Mouse (Mus musculus): Measurements from ENCODE around the gene Cfap20.
"Not testable (repeated sequence)": the region's sequence is repeated elsewhere in the genome, so short reads cannot be mapped to it uniquely, and the experiment has no call there.

The Cfap20 gene

DNA sequence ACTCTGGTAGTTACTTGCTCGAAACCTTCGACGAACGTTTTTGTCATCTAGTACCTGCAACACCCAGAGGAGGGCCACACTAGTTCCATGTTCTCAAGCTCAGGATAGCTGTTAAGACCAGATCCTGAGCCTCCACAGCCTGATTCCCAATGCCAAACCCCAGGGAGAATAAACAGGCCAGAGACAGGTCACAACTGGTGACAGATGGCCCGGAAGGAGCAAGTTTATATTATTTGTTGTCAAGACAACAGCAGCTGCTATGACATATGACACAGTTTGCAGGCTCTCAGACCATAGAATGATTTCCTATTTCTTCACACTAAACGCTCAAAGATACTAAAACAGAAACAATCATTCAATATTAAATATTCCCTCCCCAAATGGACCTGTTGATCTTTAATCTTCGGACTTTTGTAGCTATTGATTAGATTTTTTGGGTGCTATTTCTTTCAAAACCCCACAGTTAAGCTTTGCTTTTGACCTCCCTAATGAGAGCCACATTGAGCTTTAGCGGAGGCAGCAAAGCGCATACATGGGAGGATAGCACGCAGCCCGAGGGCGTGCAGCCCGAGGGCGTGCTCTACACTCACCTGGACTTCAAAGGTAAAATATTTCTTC is 12.4 kb downstream of the Cfap20 start:
- no peak for DNase-seq (ENCODE audit: low read depth)

DNA sequence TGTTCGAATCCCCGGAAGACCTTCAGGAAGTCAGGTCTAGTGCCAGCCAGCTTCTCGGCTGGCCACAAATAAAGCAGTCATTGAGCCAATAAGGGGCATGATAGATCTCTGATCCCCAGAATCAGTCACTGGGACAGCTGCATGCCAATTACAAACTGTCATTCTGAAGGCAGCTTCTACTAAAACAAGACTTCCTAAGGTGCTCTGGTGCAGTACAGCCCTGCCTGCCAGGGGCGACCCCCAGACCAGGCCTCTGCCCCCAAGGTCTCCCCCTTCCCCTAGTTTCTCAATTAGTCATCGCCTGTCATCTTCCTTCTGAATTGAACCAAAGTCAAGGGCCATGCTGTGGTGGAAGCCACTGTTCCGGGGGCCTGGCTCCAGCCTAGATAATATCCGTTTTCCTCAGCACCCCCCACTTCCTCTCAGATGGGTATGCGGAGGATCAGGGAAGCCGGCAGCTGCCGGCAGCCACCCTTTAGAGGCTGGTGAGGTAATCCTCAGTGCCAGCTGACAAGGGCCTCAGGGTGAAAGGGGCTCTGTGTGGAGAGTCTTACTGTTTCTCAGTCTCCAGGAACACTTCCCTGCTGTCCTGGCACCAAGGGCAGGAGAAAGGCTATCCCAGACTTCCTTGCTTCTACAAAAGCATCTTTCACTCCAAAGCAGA is 23.2 kb downstream of the Cfap20 start:
- no peak for DNase-seq (ENCODE audit: low read depth)

DNA sequence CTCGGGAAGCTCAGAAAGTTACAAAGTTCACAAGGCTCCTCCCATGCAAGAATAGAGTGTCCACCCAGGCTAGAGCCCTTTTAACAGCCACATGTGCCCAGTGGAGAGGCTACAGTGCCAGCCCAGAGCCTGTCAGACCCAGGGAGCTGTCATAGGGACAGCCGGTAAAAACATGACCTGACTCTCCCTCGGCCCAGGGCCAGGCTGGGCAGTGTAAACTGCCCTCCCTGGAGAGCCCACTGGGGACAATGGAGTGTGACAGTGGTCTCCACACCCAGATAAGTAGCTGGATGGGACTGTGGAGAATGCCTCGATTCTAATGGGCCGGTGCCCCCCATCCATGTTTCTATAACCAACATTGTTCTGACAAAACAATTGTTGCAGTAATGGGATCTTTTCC is 25.2 kb downstream of the Cfap20 start:
- no peak for DNase-seq (ENCODE audit: low read depth)

DNA sequence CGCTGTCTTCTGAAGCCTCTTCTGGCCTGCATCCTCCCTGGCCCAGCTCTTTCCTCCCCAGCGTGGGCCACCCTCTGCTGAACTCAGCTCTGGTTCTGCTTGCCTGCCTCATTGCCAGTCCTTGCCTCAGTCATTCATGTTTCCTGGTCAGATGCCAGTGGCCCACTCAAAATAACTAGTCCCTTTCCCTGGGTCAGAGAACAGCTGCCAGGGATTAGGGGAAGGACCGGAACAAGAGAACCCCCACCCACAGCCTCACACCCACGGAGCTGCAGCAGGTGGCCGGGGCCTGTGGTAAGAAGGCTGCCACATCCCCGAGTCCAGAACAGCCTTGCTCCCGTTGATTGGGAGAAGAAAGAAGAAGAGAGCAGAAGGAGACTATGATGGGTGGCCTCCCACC is 33.6 kb downstream of the Cfap20 start:
- no peak for DNase-seq (ENCODE audit: low read depth)

DNA sequence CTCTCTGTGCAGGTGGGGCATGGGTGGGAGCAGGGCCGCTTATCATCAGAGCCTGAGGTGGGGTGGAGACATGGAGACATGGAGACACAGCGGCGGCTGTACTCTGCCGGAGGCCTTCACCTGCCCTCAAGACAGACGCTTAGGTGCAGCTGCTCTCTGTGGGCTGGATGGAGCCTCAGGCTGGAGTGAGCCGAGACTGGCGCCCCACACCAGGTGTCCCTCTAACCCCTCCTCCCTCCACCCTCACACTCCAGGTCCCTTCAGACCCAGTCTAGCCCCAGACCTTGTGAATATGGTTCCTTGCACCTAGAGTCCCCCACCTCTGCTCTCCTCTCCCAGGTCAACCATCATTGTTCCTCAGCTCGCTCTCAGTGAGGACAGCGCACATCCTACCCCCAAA is 35.5 kb downstream of the Cfap20 start:
- no peak for DNase-seq (ENCODE audit: low read depth)

DNA sequence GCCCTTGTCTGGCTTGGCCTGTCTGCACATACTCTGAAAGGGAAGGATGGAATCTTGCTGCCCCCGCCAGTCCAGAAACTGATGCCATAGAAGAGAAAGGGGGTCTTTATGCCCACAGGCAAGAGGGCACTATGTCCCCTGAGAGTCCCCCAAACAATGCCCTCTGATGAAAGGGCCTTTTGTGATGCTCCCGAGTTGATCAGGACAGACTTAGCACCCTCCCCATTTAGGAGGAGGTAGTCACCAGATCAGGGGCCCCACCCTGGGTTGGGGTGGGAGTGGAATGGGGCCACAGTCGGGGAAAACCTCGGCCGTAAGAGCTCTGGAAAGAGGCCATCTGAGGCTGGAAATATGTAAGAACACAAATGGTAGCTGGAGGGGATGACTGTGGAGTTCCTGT is 37.5 kb downstream of the Cfap20 start:
- DNase-seq (ENCODE audit: low read depth) = no peak

DNA sequence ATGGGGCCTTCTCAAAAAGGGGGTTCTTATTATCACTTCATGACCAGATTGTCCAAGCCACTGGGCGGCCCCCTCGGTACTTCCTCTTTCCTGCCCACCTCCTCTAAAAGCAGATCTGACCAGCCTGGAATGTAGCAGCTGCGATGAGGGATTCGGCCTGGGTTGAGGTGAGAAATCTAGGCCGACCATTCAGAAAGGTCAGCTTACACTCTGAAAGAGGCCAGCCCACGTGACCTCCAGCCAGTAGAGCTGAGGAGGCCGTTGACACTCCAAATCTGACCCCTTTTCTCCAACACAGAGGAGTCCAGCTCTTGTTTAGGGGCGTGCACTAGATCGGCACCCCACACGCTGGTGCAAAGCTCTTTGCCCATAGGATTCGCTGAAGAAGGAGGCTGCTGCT is 37.9 kb downstream of the Cfap20 start:
- DNase-seq (ENCODE audit: low read depth) = no peak

DNA sequence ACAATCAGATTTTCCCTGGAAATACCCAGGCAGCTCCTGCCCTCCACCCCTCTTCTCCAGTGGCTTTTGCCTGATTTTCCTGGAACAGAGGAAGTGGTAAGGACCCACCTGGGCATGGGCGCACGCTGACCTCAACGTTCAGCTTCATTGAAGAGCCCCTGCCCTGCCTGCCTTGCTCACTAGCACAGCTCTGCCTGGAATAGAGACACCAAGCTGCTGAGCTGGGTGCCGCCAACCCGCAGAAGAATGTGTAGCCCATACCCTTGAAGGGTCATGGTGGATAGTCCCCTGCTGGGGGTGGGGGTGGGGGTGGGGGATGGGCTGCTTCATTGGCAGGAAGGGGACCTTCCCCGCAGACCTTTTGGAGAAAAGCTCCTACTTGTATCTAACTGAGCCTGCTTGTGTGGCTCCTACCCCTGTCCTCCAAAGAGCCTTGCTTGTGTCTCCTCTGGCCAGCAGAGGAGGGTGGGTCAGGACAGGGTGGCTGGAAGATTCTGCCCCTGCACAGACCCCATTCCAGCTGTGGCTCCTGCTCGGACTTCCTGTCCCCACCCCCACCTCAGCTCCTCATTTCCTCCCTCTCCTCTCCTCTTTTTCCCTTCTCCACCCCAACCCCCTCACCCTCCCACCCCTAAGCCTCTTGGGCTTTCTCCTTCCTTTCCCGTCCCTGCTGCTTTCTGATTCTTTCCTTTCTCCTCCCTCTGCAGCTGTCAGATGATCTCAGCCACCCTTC is 39.3 kb downstream of the Cfap20 start:
- no peak for DNase-seq (ENCODE audit: low read depth)

DNA sequence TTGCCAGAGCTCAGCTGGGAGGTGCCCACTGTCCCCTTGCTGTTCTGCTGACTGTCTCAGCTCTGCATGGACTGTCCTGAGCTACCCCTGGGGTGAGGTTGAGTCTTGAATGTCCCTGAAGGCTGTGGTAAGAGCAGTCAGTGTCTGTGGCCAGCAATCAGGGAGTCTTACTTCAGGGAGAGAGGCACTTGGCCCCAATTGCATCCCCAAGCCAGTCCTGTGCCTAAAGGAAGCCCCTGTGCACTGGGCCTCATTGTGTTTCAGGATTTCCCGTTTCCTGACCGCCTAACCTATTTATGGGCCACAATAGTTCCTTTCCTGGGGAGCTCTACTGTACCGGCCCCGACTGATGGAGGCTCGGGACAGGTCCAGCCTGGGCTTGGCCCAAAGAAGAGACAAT is 42.1 kb downstream of the Cfap20 start:
- no peak for DNase-seq (ENCODE audit: low read depth)

DNA sequence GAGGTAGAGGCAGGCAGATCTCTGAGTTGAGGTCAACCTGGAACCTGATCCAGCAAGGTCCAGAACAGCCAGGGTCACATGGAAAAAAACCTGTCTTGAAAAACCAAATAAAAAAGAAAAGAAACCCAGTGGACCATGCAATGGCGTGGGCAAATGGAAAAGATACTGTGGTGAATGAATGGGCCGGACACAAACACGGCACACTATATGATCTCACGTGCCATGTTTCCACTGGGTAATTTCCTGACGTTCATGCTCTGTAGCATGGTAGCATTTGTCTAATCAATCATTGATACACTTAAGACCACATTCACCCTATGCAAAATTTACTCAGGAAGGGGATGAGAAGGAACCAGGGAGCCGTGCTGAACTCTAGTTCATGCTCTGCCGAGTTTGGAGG is 43.6 kb downstream of the Cfap20 start:
- no peak for DNase-seq (ENCODE audit: low read depth)

DNA sequence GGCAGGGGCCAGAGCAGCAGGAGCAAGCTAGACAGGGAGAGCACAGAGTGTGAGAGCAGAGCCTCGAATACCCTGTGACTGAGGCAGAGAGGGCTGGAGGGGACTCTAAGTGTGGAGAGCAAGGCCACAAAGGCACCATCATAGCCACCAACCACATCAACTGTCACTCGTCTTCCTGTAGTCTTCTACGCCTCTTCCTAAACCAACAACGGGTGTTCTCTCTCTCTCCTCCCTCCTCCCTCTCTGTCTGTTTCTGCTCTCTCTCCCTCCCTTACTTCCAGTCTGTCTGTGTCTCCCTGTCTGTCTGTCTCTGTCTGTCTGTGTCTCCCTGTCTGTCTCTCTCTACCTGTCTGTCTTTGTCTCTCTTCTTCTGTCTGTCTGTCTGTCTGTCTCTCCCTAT is 44.4 kb downstream of the Cfap20 start:
- DNase-seq (ENCODE audit: low read depth) = no peak

DNA sequence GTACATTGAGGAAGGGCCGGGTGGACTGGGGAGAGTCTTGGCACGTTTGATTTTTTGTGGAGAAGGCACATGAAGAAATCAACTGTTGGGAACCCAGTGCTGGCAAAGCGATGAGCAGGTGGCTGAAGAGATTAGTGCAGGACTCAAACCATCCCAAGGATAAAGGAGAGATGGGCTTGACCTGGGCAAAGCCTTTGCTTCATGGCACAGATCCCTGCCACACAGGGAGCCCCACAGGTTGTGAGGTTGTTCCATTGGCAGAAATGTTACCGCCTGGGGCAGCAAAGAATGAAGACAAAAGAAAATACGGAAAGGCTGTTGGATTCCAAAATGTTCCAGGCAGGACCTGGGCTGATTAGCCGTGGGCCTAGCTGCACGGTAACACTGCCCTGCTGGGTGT is 46.7 kb downstream of the Cfap20 start:
- DNase-seq (ENCODE audit: low read depth) = no peak

DNA sequence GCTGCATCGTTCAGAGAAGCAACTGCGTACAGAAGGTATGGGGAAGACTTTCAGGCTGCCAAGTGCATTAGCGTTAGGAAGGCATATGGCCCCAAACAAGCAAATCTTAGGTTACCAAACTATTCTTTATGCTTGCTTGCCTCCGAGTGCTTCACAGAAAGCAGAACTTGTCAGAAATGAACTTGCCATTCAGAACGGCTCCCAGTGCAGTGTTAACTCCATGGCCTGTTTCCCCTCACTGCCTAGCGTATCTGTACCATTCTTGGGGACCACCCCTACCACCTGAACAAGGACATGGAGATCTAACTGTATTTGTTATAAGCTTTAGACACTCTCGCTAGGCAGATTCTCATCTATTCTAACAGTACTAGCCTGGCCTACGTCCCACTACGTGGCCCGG is 47.4 kb downstream of the Cfap20 start:
- DNase-seq (ENCODE audit: low read depth) = no peak

DNA sequence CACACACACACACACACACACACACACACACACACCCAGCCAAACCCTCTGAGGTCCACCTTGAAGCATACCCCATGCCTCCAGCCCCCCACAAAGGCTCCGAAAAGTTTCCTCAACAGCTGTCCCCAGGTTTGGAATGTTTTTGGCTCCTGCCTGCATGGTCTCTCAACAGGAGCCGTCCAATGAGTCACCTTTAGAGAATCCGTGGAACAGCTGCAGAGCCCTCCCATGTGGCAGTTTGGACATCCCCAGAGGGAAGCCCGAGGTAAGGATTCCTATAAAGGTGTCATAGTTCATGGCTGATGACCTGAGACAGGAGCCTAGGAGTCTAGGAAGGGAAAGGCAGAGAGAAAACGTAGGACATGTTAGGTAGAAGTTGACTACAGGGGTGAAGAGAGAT is 48.6 kb downstream of the Cfap20 start:
- DNase-seq (ENCODE audit: low read depth) = no peak

DNA sequence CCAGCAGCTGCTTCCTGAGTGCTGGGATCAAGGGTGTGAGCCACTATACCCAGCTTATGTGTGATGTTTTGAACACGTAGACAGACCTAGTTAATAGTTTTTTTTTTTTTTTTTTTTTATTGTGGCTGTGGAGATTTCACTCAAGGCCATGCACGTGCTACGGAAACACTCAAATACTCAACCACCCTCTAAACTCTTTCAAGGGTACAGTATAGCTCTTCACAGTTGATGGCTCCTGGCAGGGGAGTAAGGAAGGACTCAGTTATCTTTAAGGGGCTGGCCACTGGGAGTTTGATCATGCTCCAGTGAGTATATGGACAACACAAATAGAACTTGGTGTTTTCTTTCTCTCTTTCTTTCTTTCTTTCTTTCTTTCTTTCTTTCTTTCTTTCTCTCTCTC is 50.2 kb downstream of the Cfap20 start:
- no peak for DNase-seq (ENCODE audit: low read depth)

DNA sequence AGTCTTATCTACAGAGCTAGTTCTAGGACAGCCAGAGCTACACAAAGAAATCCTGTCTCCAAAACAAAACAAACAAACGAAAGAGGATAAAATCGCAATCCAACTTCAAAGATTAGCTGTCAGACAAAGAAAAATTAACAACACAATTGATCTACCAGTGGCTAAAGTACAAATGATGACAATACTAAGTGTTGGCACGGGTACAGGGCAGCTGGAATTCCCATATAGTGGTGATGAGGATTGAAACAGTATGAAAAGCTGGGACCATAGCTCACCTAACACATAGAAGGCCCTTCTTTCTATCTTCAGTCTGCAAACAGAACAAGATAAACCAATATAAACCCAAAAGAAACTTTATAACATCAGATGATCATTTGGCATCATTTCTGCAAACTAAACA is 53.1 kb downstream of the Cfap20 start:
- DNase-seq (ENCODE audit: low read depth) = no peak

DNA sequence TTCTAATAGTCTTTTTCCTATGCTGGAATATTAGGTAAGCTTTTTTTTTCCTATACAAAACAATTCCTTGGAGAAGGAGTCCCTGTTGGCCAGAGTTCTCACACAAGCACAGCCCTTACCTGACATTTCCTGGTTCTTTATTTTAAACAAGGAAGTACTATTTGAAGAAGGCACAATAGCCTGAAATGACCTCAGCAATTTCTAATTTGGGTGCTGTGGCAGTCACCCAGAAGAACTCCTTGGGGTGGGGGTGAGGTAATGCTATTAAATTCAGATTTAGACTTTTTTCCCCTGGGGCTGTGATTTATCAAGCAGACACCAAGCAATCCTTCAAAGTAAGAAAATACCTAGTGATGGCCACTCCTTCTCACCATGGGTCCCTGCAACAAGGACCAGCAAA is 53.7 kb downstream of the Cfap20 start:
- no peak for DNase-seq (ENCODE audit: low read depth)

DNA sequence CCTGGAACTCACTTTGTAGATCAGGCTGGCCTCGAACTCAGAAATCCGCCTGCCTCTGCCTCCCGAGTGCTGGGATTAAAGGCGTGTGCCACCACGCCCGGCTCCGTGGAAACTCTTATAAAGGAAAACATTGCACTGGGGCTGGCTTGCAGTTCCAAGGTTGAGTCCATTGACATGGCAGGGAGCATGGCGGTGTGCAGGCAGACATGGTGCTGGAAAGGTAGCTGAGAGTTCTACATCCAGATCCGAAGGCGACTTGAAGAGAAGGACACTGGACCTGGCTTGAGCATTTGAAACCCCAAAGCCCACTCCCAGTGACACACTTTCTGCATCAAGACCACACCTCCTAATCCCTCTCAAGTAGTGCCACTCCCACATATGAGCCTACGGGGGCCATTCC is 55.7 kb downstream of the Cfap20 start:
- DNase-seq (ENCODE audit: low read depth) = not testable (repeated sequence)

DNA sequence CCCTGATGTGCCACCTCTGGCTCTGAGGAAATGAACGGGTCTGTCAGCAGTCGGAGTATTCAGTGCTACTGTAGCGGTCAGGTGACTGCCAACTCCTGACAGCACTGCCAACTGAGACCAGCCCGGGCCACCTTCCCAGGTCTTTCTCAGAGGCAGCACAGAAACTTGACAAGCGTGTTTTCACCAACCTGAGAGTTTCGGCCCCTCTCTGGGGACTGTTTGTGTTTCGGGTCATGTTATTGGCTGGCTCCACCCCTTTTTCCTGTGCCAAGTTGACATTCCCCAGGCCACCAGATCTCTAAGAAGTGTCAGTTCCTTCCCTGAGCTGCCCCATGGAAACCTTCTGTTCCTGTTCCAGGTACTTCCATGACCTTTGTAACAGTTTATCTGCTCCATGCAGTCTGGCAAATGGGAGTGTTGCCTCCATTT is 56.8 kb downstream of the Cfap20 start:
- DNase-seq (ENCODE audit: low read depth) = no peak

DNA sequence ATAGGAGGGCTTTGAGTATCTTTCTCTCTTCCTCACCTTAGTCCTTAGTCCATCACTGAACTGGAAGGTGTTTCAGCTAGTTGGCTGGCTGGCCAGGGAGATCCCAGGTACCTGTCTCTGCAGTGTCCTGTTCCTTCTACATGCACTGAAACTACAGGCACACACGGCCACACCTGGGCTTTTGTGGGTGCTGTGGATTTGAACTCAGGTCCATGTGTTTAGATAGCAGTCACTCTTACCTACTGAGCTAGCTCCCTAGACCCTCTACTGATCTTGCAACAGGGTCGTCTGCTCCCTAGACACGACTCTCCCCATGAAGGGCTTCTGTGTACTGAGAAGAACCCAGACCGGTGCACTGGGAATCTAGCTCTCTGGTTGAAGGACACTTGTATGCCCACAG is 57.6 kb downstream of the Cfap20 start:
- no peak for DNase-seq (ENCODE audit: low read depth)

DNA sequence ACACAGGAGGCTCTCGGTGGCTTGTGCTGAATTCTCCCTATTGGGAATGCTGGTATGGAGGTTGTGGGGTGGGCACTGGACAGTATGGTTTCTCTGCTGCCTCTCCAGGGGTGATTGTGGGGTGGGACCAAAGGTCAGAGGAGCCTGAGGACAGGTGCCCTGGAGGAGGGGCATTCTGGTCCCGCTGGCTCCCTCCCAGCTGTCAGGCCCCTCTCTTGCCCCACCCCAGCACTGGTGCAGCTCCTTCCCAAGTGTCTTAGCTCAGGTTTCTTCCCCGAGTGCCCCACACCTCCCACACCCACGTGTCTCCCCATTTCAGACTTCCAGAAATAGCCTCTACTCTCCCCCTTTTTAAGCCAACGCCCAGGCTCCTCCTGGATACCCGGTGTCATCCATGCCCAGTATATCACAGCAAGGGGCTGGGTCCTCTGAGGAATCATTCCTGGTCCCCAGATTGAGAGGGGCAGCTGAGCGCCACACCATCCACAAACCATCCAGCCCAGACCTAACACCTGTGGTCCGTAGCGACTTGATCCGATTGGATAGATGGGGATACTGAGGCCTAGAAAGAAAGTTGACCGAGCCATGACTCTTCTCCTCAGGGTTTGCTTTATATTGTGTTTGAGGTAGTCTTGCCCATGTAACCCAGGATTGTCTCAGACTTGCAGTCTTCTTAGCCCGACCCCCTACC is 58.2 kb downstream of the Cfap20 start:
- DNase-seq (ENCODE audit: low read depth) = no peak

DNA sequence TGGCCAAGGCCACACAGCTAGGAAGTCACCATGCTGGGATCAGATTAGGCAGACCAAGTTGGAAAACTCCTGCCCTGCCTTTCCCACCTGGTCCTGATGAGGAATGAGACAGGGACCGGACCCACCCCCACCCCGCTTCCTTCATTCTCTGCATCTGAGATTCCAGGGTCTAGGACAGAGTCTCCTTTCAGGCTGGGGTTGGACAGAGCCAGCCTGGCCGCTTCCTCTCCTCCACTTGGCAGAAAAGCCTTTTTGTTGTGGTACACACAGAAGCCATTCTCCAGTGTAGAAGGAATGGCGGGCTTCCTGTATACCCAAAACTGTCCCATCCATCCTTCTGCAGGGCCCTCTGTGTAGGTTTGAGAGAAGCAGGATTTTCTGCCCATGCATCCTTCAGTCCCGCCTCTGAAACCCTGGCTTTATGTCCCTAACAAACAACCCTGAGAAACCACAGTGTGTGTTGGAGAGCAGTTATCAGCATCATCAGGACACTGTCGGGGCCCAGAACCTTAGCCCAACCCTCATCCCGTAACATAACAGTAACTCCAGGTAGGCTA is 59.2 kb downstream of the Cfap20 start:
- no peak for DNase-seq (ENCODE audit: low read depth)

DNA sequence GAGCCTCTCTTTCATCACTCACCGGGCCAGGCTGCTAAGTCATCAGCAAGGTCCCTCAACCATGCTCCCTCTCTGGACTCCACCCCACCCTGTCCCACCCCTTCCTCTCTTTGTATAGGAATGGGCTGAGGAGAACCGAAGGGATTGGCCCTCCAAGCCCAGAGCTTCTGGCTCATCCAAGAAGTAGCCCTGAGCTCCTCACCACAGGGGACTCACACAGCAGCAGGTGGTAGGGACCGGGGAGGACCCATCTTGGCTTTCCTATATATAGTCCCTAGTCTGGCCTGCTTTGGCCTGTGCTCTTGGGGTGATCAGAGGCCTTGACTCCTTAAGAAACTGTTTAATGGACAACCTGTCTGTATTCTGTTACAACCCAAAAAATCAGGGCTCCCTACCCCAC is 60.2 kb downstream of the Cfap20 start:
- no peak for DNase-seq (ENCODE audit: low read depth)
